In genomic region chr1:21805064-21805463, GRCm38 (mm10) we compare ENCODE assay signal across 13 mouse cellular contexts.
DNase-seq lines count a peak whose midpoint lies in the region; ATAC-seq and TF ChIP-seq lines count a peak whose summit lies in the region.
"Had no signal": no experiment of that assay in that cellular context is flagged by ENCODE, and none has a peak within 500 bp of the region (broad histone marks: within the 10 kb centered on the region; RNA-seq: fewer than 3 reads in every experiment).

No protein-coding gene starts in this region.

- no peak overlapping the region for H3K9ac ChIP-seq in ES-E14 (ENCODE audit: insufficient read depth, low read depth, low read length, poor library complexity, severe bottlenecking)
- no peak overlapping the region for H3K9ac ChIP-seq in forebrain, embryonic 15.5 days (replicated peaks)
- H3K9ac ChIP-seq in intestine, postnatal 0 days (ENCODE audit: low read depth, low read length), result no peak overlapping the region
- H3K9ac ChIP-seq: heart, embryonic 15.5 days had no signal

- H3K4me3 ChIP-seq in ES-E14 (ENCODE audit: insufficient read depth in 1 of 2, low read depth in 1 of 2, low read length in 2 of 2, poor library complexity in 1 of 2, severe bottlenecking in 1 of 2), result no peak overlapping the region
- no peak overlapping the region for H3K4me3 ChIP-seq in forebrain, embryonic 15.5 days
- no peak overlapping the region for H3K4me3 ChIP-seq in intestine, postnatal 0 days (ENCODE audit: low read depth, low read length)
- H3K4me3 ChIP-seq: heart, embryonic 15.5 days; layer of hippocampus, adult 2 months had no signal

- in situ Hi-C loops in ES-E14 (cut with MboI; ENCODE audit: low sequenced_read_pairs in 2 of 2, unreplicated experiment in 2 of 2), result no loop called here

- no peaks in the 10 kb centered on the region for H3K36me3 ChIP-seq in ES-E14 (ENCODE audit: control insufficient read depth, insufficient read depth, low read length, poor library complexity, severe bottlenecking)
- no peaks in the 10 kb centered on the region for H3K36me3 ChIP-seq in forebrain, embryonic 15.5 days
- no peaks in the 10 kb centered on the region for H3K36me3 ChIP-seq in intestine, postnatal 0 days (ENCODE audit: control insufficient read depth, insufficient read depth)
- H3K36me3 ChIP-seq: heart, embryonic 15.5 days had no signal

- no peak overlapping the region for H3K4me2 ChIP-seq in forebrain, embryonic 15.5 days (replicated peaks)
- no peak overlapping the region for H3K4me2 ChIP-seq in intestine, postnatal 0 days (replicated peaks; ENCODE audit: low read depth)
- H3K4me2 ChIP-seq: heart, embryonic 15.5 days had no signal

- DNase-seq in layer of hippocampus, adult 9-11 months, result peak; percentile 11
- no peak for DNase-seq in layer of hippocampus, postnatal 36 days
- DNase-seq in ES-E14 (ENCODE audit: low read depth, low spot score), result no peak
- peak; percentile 23 for DNase-seq in mesoderm, embryonic 11.5 days (ENCODE audit: low read depth, low spot score)
- DNase-seq in testis, postnatal 10 days (ENCODE audit: low spot score), result no peak
- DNase-seq: adrenal gland, postnatal 36 days; cerebellum, adult 2 months; gastrocnemius, postnatal 10 days; kidney, adult 2 months had no signal

- 55% methylated on average over 2 of the region's 2 CpGs for WGBS in forebrain, embryonic 15.5 days
- 80% methylated on average over 2 of the region's 2 CpGs for WGBS in intestine, postnatal 0 days

- no peaks in the 10 kb centered on the region for H3K27me3 ChIP-seq in forebrain, embryonic 15.5 days
- no peaks in the 10 kb centered on the region for H3K27me3 ChIP-seq in intestine, postnatal 0 days (replicated peaks; ENCODE audit: control insufficient read depth, insufficient read depth, low read length)
- H3K27me3 ChIP-seq: heart, embryonic 15.5 days had no signal

- no peak for TF ChIP-seq CTCF in intestine, postnatal 0 days (IDR thresholded peaks at IDR 0.05; ENCODE audit: low read depth)

- H3K27ac ChIP-seq in ES-E14 (ENCODE audit: insufficient read depth, low read depth, low read length, poor library complexity, severe bottlenecking), result no peak overlapping the region
- peak overlapping the region; percentile 17; the same call in 1 of the 2 replicates for H3K27ac ChIP-seq in forebrain, embryonic 15.5 days (replicated peaks)
- H3K27ac ChIP-seq in intestine, postnatal 0 days (ENCODE audit: low read depth, low read length), result no peak overlapping the region
- H3K27ac ChIP-seq: heart, embryonic 15.5 days; layer of hippocampus, adult 2 months had no signal

- H3K4me1 ChIP-seq in ES-E14 (ENCODE audit: control insufficient read depth in 2 of 2, insufficient read depth in 2 of 2, low read length in 2 of 2, poor library complexity in 1 of 2), result no peaks in the 10 kb centered on the region
- H3K4me1 ChIP-seq in forebrain, embryonic 15.5 days, result peaks cover 13% of the 10 kb centered on the region
- H3K4me1 ChIP-seq in intestine, postnatal 0 days (replicated peaks; ENCODE audit: control insufficient read depth, insufficient read depth, low read length), result no peaks in the 10 kb centered on the region

- H3K9me3 ChIP-seq in ES-E14 (ENCODE audit: control insufficient read depth, insufficient read depth, low read depth, low read length), result no peaks in the 10 kb centered on the region
- no peaks in the 10 kb centered on the region for H3K9me3 ChIP-seq in forebrain, embryonic 15.5 days
- no peaks in the 10 kb centered on the region for H3K9me3 ChIP-seq in intestine, postnatal 0 days (ENCODE audit: control insufficient read depth)
- H3K9me3 ChIP-seq: heart, embryonic 15.5 days had no signal

- peak; percentile 85 for ATAC-seq in forebrain, embryonic 15.5 days (replicated peaks)
- no peak for ATAC-seq in intestine, postnatal 0 days

TF ChIP-seq in ES-E14, 5 proteins besides CTCF, POLR2A, EP300 and RAD21:
- TF ChIP-seq ZNF384 (IDR thresholded peaks at IDR 0.05; ENCODE audit: low read depth, low read length) (peak; percentile 35; the same call in 1 of the 2 replicates), HCFC1 (IDR thresholded peaks at IDR 0.05; ENCODE audit: borderline replicate concordance, insufficient read depth, low read length) (no peak), ZC3H11A (IDR thresholded peaks at IDR 0.05; ENCODE audit: borderline replicate concordance, low read depth, low read length) (no peak)

Comparison
In these comparisons a context has a peak if more than half of its experiments do, and no peak if none do; other contexts are left out.
1. DNase-seq: peak in layer of hippocampus, adult 9-11 months (single experiment) and mesoderm, embryonic 11.5 days (single experiment); none in layer of hippocampus, postnatal 36 days (0 of 2), ES-E14 (single experiment) and testis, postnatal 10 days (single experiment).